Comparison of ENCODE assay signal across 12 mouse cellular contexts in the genomic region with DNA sequence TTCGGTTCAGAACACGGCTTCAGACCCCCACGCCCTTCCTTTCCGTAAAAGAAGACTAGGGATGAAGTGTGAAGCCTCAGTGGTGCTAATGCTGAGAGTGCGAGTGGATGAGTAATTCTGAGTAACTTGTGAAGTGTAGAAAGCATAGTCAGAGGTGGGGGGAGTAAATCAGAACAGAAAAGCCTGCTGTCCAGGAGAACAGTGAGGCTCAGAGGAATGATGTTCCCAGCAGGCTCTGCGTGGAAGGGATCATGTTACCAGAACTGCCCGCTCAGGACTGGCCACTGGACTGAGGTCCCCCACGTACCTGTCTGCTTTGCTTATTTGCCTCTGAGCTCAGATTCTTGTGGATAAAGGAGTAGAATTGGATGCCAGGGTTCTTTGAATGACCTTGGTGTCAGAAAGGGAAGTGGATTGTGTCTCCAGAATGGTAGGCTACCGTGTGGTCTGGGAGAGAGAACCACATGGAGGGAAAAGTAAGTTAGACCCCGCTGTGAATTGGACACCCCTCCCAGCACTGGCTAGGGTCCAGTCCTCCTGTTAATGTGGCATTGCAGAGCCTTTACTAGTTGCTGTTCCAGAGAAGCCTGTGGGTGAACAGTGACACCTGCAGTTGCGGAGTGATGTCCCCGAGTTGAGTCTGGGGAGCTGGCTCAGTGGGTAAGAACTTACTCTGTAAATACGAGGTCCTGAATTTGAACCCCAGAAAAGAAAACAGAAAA. TPM values are rescaled to one million over a fixed set of nuclear protein-coding genes. Genes with fewer than 3 reads are reported as not detected.
DNase-seq lines count a peak whose midpoint lies in the region; ATAC-seq lines count a peak whose summit lies in the region.
"Had no signal": no experiment of that assay in that cellular context is flagged by ENCODE, and none has a peak within 500 bp of the region (broad histone marks: within the 10 kb centered on the region; RNA-seq: fewer than 3 reads in every experiment).

No protein-coding gene starts in this region.

- no peaks in the 10 kb centered on the region for H3K9me3 ChIP-seq in limb, embryonic 13.5 days
- H3K9me3 ChIP-seq: intestine, embryonic 15.5 days; liver, embryonic 13.5 days had no signal

- H3K36me3 ChIP-seq in limb, embryonic 13.5 days: peaks cover 39% of the 10 kb centered on the region

- DNase-seq in left cerebral cortex, postnatal 4 days: peak; percentile 60
- no peak for DNase-seq in left cerebral cortex, postnatal 10 days (ENCODE audit: extremely low spot score in 1 of 2, low spot score in 2 of 2)
- peak; percentile 21 for DNase-seq in cerebellum, adult 8-10 months
- peak; percentile 51 for DNase-seq in fibroblast of lung, adult 2 months (ENCODE audit: low read depth)
- DNase-seq in adrenal gland, adult 2 months: no peak
- no peak for DNase-seq in thymus, postnatal 36 days
- DNase-seq: liver, embryonic 13.5 days; right cerebral cortex, postnatal 14 days; thymus, postnatal 14 days had no signal

- 0 out of 2 replicates have a peak, but pooled peaks cover 7% of the 10 kb centered on the region for H3K4me1 ChIP-seq in limb, embryonic 13.5 days
- H3K4me1 ChIP-seq: intestine, embryonic 15.5 days; liver, embryonic 13.5 days had no signal

- peak overlapping the region; percentile 10; the same call in 1 of the 2 replicates for H3K27ac ChIP-seq in limb, embryonic 13.5 days
- H3K27ac ChIP-seq: intestine, embryonic 15.5 days; liver, embryonic 13.5 days had no signal

- H3K9ac ChIP-seq in limb, embryonic 13.5 days: no peak overlapping the region
- H3K9ac ChIP-seq: intestine, embryonic 15.5 days; liver, embryonic 13.5 days had no signal

- H3K4me3 ChIP-seq in limb, embryonic 13.5 days: no peak overlapping the region
- H3K4me3 ChIP-seq: intestine, embryonic 15.5 days; liver, embryonic 13.5 days had no signal

- no peak for ATAC-seq in limb, embryonic 13.5 days (ENCODE audit: low FRiP score, low read depth)
- ATAC-seq: forebrain, embryonic 14.5 days; intestine, embryonic 15.5 days had no signal

- intact Hi-C loops in left cerebral cortex, postnatal 4 days (cut with DNase I): loop anchor here (5.0 kb wide), 1 partner anchor 70 kb away; no protein-coding TSS in a partner anchor
- intact Hi-C loops in left cerebral cortex, postnatal 10 days (cut with DNase I): loop anchor here (5.0 kb wide), 1 partner anchor 70 kb away; no protein-coding TSS in a partner anchor

- H3K27me3 ChIP-seq in limb, embryonic 13.5 days: no peaks in the 10 kb centered on the region
- H3K27me3 ChIP-seq: intestine, embryonic 15.5 days; liver, embryonic 13.5 days had no signal

- 53% methylated on average over 13 of the region's 13 CpGs for WGBS in limb, embryonic 13.5 days

- no peak overlapping the region for H3K4me2 ChIP-seq in limb, embryonic 13.5 days (replicated peaks)
- H3K4me2 ChIP-seq: intestine, embryonic 15.5 days; liver, embryonic 13.5 days had no signal

RNA-seq across cellular contexts. Expression of a gene that starts 40.6 kb away (rescaled TPM):
- total RNA-seq in left cerebral cortex, postnatal 4 days (2021): 10 to 100 TPM; 53.3 to 58.4 TPM
- 10 to 100 TPM; 44.2 to 46.6 TPM for total RNA-seq in left cerebral cortex, postnatal 10 days (2021)
- 38.8 and 39.4 TPM in 2 replicates for polyA plus RNA-seq in limb, embryonic 13.5 days (2015; fragmentation: Nextera tagmentation; extraction: Ambion mirVana)
- total RNA-seq in adrenal gland, adult 2 months (2021): 10 to 100 TPM; 58.8 to 64.0 TPM
- 24.3 and 27.8 TPM in 2 replicates for polyA plus RNA-seq in adrenal gland, adult 2 months (2012; rRNA removed)

Comparison
In these comparisons a context has a peak if more than half of its experiments do, and no peak if none do; other contexts are left out.
1. DNase-seq: peak in left cerebral cortex, postnatal 4 days (single experiment), cerebellum, adult 8-10 months (single experiment) and fibroblast of lung, adult 2 months (single experiment); none in left cerebral cortex, postnatal 10 days (0 of 2), adrenal gland, adult 2 months (single experiment) and thymus, postnatal 36 days (0 of 2).